Mouse (Mus musculus) testis, postnatal 14 days (tissue): ENCODE data around the gene Gm9767.

Source experiments
- DNase-seq: peaks from one replicate; pipeline ENCODE4 v3.0.0; 2021; ENCODE audit warnings: low spot score

Gene Gm9767

DNA sequence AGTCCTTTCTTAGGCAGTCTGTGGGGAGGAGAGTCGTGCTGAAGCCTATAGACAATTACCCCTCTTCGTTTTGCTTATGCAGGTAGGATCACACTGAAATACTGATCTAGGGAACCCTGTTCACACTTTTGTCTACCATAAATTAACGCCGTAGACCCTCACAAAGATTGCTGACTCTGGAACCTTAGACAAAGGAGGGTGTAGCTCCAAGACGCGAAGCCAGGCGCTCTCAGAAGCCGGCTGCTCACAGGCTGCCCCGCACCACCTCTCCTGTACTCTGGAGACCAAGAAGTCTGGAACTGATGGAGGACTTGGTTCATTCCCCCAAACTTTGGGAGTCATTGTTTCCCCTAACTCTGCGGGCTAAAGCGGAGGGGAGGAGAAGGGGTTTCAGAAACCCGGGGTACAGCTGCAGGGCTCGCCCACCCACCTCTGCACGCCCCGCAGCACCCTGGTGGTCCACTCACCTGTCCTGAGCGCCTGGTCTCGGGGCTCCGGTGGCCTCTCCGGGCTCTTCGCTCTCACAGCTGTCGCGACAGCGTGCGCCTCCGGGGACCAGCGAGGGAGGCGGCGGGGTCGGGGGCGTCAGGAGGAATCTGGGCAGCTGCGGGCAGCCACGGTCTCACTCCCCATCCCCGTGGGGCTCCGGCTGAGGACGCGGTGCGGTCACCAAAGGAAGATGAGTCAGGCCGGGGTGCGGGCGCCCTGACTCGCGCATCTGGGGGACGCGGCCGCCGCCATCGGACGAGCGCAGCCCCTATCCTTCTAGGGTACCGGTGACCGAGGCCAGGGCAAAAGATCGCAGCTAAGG, at the start of gene Gm9767:
TSS of gene Gm9767 (plus strand) at position 585 of the 811 bp plus-strand sequence.
- DNase-seq = peak; percentile 7

DNA sequence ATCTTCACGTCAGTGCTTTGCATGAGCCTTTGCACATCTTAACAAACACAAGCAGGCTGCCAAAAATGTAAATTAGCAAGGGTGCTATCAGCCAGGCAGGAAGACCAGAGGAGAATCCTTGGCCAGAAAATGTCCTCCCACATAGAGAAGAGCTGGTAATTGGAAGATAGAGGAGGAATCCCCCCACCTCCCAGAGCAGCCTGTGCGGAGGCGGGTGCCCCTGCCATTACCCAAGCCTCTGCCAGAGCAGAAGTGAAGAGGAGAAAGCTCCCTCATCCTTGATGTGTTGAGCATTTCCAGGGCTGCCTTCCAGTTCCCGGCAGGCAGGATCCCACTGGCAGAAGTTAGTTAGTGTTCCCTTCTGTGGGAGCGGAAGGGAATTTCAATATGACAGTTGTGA, 43.1 kb upstream of the Gm9767 start:
- peak; percentile 12 for DNase-seq

DNA sequence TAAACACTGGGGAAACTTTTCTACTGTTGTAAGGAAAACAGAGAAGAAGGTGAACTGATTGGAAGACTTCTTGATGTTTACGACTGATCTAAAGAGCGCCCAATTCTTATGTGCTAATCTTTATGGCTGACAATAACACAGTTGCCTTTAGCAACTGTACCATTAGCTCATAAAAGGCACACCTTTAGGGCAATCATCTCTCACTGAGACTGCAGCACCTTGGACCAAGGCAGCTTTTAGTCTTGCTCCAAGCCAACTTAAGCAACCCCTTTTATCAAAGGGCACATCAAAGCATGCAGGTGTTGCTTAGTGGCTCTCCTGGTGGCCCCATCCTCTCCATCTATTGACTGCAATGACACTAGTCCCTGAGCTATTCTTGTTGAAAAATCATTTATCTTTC, 26.9 kb upstream of the Gm9767 start:
- DNase-seq = no peak

DNA sequence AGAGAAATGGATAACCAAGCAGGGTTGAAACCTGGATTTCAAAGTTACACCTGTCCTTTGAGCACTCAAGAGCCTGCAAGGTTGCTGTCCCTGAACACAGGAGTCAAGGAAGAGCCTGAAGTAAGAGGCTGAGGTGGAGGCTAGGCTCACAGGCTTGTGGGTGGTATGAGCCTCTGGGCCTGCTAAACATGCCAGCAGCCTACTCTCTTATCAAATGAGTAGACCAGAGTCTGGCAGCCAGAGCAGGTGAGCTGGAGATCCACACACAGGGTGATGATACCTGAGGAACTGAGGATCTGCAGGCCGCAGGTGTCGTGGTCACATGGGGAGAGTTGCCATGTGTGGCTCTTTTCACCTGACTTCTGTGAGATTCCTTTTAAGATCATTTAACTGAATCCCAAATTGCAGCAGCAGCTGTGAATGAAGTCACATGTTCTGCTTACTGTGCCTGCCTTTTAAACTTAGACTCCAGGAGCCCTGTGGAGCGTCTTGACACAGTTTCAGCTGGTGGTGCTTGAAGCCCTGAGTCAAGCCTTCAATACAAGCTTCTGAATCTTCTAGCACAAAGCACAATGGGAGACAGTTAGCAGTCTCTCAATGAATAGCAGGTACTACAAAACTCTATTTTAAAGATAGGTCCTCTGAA, 18.3 kb upstream of the Gm9767 start:
- DNase-seq = no peak

DNA sequence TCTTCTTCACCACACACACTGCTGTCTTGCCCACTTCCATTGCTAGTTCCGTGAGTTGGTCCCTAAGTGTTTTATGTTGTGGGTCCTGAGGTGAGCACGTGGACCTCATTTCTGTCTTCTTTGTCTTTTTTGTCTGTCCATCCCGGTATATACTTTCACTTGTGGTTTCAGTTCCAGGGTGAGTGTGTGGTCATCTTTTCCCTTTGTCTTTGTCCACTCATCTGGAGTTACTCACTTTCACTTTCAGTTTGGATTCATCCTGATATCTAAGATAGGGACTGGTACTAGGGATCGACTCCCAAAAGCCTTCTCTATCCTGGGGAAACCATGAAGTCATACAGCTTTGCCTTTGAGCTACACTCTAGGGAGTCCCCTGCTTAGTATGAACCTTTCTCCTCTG, 15.0 kb upstream of the Gm9767 start:
- no peak for DNase-seq

DNA sequence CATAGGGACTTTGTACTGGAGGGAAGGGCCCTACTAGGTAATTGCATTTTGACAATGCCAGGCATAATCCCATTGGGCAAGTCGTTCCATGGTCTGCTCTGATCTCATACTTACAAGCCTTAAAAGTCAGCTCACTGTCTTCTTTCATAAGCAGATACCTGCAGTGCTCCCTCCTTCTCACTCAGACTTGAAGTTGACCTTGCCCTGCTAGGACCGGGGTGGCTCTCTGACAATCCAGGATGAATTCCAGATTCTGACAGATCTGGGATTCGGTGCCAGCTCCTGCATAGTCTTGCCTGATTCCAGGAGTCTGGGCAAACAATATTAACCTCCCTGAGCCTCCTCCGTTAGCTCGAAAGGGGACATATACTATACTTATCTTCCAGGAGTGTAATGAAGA, 6.1 kb upstream of the Gm9767 start:
- no peak for DNase-seq

DNA sequence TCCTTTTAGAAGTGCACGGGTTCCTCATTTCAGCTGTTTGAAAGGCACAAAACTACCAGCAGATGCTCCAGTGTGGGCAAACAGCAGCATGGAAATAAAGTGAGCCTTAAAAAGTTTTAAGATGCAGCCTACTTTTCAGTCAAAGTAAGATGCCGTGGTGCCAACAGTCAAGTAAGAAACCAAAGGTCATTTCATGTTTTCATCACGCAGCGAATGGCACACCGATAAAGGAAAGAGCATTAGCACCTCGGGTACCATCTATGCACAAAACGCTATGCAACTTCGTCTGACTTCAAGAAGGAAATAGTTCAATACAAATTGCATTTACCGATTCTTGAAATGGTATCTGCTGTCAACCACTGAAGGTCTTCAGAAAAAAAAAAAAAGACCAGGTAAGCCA, 1.1 kb upstream of the Gm9767 start:
- DNase-seq = no peak

DNA sequence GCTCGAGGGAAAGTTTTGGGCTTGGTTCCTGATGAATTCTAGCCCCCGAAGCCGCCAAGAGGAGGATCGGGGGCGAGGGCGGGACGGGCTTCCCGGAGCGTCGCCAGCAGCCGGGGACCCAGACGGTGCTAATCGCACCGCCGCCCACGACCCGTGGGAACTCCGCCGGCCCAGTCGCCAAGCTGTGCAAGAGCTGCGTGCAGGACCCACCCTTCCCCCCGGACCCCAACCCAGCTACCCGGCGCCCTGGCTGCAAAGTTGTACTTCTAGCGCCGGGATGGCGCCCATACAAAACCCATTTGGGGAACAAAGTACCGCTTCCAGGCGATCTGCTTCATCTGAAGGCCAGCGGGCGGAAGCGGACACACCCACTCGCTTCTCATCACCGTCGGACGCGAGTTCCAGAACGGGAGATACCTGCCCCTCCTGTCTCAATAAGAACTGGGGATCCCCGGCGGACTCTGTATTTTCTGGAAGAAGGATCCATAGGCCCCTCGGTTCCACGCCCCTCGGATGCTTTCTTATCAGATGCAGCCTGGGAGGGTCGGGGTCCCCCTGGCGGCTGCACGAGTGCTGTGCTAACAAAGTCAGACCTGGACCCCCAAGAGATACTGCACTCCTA, 577 bp downstream of the Gm9767 start, which contains the start of gene Tmem200a:
TSS of gene Tmem200a (minus strand) at position 532 of the 622 bp plus-strand sequence.
- DNase-seq = peak; percentile 22

DNA sequence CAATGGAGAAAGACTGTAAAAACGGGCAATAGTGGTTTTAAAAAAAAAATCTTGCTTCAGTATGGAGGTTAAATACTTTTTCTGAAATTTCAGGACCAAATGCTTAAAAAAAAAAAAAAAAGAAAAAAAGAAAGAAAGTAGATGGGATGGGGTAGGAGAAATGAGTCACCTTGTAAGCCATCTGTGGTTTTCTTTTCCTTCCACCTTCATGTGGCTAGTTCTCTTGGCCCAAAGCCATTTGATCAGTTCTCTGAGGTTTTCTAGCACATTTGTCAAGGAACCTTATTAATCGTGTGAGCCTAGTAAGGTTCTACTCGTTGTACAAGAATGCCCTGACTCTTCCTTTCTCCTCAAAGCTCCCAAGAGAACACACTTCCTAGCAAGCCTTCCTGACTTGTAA, 1.6 kb downstream of the Gm9767 start:
- DNase-seq = no peak

DNA sequence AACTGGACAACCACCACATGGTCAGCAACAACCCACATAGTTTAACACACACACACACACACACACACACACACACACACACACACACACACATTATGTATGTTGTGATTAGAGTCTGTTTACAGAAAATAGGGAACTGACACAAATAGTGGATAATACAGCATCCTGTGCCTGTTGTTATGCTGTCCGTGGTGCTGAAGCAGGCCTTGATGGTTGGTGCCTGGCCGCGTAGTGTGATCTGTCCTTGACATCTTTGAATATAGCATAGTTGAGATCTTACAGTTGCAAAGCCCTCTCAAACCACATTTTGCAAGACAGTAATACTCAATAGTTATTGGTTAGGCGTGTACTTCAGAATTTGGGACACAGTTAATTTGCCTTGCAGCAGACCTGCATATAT, 4.0 kb downstream of the Gm9767 start:
- no peak for DNase-seq

- DNase-seq = no peak
These were observed 25.4 kb downstream of the Gm9767 start for GRCm38 (mm10) chr10:26103330-26103982.

- no peak for DNase-seq
These were observed 36.4 kb downstream of the Gm9767 start for GRCm38 (mm10) chr10:26114409-26114808.

DNA sequence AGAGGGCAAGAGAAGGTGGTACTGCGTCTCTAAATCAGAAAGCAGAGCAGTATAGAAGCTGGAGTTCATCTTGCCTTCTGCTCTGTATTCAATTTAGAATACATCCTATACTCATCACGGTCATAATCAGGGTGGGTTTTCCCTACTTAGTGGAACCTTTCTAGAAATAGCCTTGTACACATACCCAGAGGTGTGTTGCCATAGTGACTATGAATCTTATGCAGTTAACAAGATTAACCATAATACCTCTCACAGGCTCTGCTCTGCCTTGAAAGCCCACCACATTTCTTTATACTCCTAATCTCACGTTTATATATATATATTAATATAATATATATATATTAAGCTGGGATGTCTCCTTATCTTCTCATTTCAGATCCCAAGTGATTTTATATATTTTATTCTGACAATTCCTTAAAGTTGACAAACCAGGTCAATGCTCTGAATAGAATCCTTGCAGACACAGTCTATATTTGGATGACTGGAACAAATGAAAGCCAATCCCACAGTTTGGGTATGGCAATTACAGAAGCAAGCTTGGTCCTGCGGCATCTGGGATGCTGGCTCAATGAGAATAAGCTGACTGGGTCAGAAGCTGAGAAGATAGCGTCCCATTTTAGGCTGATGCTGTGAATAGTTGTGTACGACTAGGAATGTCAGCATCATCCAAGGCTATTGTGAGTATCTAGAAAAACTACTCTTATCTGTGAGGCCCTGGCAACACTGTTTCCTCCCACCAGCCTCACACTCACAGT, 41.2 kb downstream of the Gm9767 start:
- DNase-seq = no peak

DNA sequence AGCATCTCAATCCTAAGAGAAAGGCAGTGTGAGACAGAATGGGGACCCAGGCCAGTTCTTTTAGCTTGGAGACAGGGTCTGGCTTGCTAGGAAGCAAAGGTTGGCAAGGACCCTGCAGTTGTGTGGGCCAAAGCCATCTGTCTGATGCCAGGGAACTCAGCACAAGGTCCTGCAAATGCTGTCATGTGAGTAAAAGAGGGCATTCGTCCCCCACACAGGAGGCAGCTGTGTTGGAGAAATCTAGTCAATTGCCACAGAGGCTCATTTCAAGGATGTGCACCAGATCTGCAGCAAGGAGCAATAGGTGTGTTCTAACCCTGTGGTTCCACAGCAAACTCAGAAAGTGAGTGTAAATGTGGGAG, 41.7 kb downstream of the Gm9767 start:
- DNase-seq = no peak
